Mouse (Mus musculus) heart, postnatal 0 days (tissue): ENCODE measurements around the gene Strbp. TPM values are rescaled to one million over a fixed set of nuclear protein-coding genes. Genes with fewer than 3 reads are reported as not detected.

ENCODE experiments used
- ATAC-seq: fragments of 200-750 bp; cut with Nextera tagmentation; 2 replicates; pipeline ENCODE4 v1.8.0; 2017; ENCODE audit warnings: low read depth, moderate number of reproducible peaks, moderate library complexity; ENCODE audit not compliant: insufficient read depth
- DNase-seq: peaks from one replicate; pipeline ENCODE4 v3.0.0-alpha.2; 2016; ENCODE audit warnings: low spot score
- H3K27ac ChIP-seq: fragments of 300-500 bp; sonication (generic); 2 replicates; pipeline ENCODE4 v1.5.1; 2014; ENCODE audit warnings: low read depth, mild to moderate bottlenecking
- H3K27me3 ChIP-seq: fragments of 300-500 bp; sonication (generic); 2 replicates; pipeline ENCODE4 v1.6.1; 2014; ENCODE audit warnings: low read length, mixed read lengths; ENCODE audit not compliant: control insufficient read depth, insufficient read depth
- H3K36me3 ChIP-seq: fragments of 300-500 bp; sonication (generic); replicated peaks from 2 replicates; pipeline ENCODE4 v1.6.1; 2014; ENCODE audit warnings: low read length, mixed read lengths; ENCODE audit not compliant: control insufficient read depth, insufficient read depth
- H3K4me1 ChIP-seq: fragments of 300-500 bp; sonication (generic); 2 replicates; pipeline ENCODE4 v1.6.1; 2014; ENCODE audit warnings: antibody characterized with exemption; ENCODE audit not compliant: control insufficient read depth, insufficient read depth
- H3K4me2 ChIP-seq: fragments of 300-500 bp; sonication (generic); 2 replicates; pipeline ENCODE4 v1.6.1; 2014; ENCODE audit warnings: low read depth, mild to moderate bottlenecking, low read length, moderate library complexity
- H3K4me3 ChIP-seq: fragments of 300-500 bp; sonication (generic); 2 replicates; pipeline ENCODE4 v1.5.1; 2014; ENCODE audit warnings: low read depth, low read length
- H3K9ac ChIP-seq: fragments of 300-500 bp; sonication (generic); replicated peaks from 2 replicates; pipeline ENCODE4 v1.6.1; 2014; ENCODE audit warnings: low read depth, low read length, mixed read lengths
- H3K9me3 ChIP-seq: fragments of 300-500 bp; sonication (generic); replicated peaks from 2 replicates; pipeline ENCODE4 v1.6.1; 2016; ENCODE audit warnings: low read length; ENCODE audit not compliant: control insufficient read depth
- CTCF ChIP-seq: IDR thresholded peaks from 2 replicates; pipeline ENCODE4 v1.5.1; 2016; ENCODE audit warnings: antibody characterized with exemption, control low read depth, low read depth
- EP300 ChIP-seq: IDR thresholded peaks from 2 replicates; pipeline ENCODE4 v1.6.1; 2016; ENCODE audit warnings: antibody characterized with exemption, low read depth
- WGBS: fragments of 180-500 bp; shearing (Covaris S2); extraction: QIAGEN DNeasy Blood & Tissue Kit; methylation state at CpG from one replicate; pipeline ENCODE4 v1.1.7; 2014; 5-methylcytosine and 5-hydroxymethylcytosine counted together
- microRNA-seq: library from miRNA; unstranded; fragments of <30 nt; microRNA quantifications from one replicate; pipeline ENCODE4, GENCODE M21; 2016
- polyA plus RNA-seq: library from polyadenylated mRNA; unstranded; fragments of >200 nt; fragmentation: Nextera tagmentation; extraction: Ambion mirVana; gene quantifications from 2 replicates; pipeline ENCODE4 v1.2.1, GENCODE M21; 2015
- total RNA-seq: library from RNA; depleted of rRNA; stranded (reverse); fragments of >200 nt; gene quantifications from 2 replicates; pipeline ENCODE4 v1.2.3, GENCODE M21; 2014; ENCODE audit warnings: low replicate concordance; rRNA removed

Strbp gene
- total and polyA plus RNA-seq, 2 experiments from 2014 or later = 6.7 to 11.5 TPM

DNA sequence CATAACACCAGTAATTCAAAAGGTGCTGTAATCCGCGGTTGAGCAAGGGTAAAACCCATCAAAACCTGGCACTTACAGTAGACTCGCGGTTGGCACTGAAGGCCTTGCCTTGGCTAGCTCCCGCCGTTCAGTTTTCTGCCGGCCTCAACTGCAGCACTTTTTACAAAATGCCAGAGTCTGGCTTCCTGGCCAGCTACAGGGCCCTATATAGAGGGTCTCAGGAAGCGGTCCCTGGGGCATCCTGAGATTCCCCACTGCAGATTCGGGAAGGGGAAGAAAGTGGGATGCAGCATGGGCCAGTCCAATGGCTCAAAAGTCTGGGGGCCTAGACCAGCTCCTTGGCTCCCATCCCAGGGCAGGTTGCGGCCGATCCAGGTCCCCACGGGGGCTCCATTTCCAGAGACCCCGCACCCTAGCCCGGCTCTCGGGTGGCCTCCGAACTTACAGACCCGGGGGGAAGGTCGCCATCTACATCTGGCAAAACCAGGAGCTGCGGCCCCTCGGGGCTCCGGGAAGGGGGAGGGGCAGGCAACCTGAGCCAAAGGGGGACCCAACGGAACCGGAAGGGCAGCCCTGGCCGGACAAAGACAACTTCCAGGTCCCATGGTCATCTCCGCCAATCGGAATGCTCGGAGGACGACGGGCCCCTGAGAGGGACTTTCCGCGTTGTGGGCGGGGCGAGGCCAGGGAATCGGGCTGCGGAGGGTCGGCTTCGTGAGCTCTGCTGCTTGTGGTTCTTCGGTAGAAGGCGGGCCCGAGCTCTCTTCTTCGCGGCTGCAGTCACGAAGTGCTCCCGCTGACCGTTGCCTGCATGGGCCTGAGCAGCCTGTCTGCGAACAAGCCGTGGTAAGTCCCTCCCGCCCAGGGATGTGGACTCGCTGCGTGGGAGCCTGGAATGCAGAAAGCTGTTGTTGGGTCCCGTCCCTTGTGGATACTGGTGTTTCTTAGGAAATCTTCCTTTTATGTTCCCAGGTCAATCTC lies 260.8 kb downstream of the Strbp start, which contains the start of the genes Zbtb26, Zbtb6 and Rabgap1:
Gene Zbtb26 (minus strand): TSS at position 525 of the 981 bp plus-strand sequence.
Gene Zbtb6 (minus strand): TSS at position 561 of the 981 bp plus-strand sequence.
Gene Rabgap1 (plus strand): TSS at position 669 of the 981 bp plus-strand sequence.
- Histone ChIP-seq H3K4me1 (peaks cover 10% of the 10 kb centered on the region), H3K9ac (peak within 1 kb of the TSS; percentile 75), H3K27me3 (no peaks in the 10 kb centered on the region), H3K36me3 (no peaks in the 10 kb centered on the region), H3K4me2 (peak within 1 kb of the TSS; percentile 82), H3K27ac (peak within 1 kb of the TSS; percentile 93), H3K9me3 (no peaks in the 10 kb centered on the region), H3K4me3 (peak within 1 kb of the TSS; percentile 65)
- DNase-seq = peak; percentile 94
- ATAC-seq = peak; percentile 99
- TF ChIP-seq EP300 (peak; percentile 89), CTCF (no peak)
- WGBS = under 1% methylated on average over 51 of the region's 51 CpGs

Small RNA genes lying within 50 kb of the gene (microRNA-seq; reads per million reads assigned to microRNA genes)
- gene Mir5128 = 2.7 reads per million, percentile 11 among the genes with 10 or more reads in this experiment

Other genes starting within 250 kb of the Strbp start
- 0.89 and 2.6 TPM in 2 replicates for gene Gpr21, start 187.5 kb downstream of the Strbp start, total RNA-seq
- gene Gpr21, start 187.5 kb downstream of the Strbp start, polyA plus RNA-seq = 0.40 and 0.58 TPM in 2 replicates
- gene Crb2, start 72.4 kb upstream of the Strbp start, total RNA-seq = 1.9 and 3.7 TPM in 2 replicates
- gene Crb2, start 72.4 kb upstream of the Strbp start, polyA plus RNA-seq = 0.46 and 0.48 TPM in 2 replicates